Comparison of ENCODE assay signal across 27 mouse cellular contexts in genomic region chr6:92370896-92371295, GRCm38 (mm10).
A peak's percentile ranks its signal among the peaks of the same experiment; 100 is the strongest.
DNase-seq lines count a peak whose midpoint lies in the region; ATAC-seq and TF ChIP-seq lines count a peak whose summit lies in the region.
"Had no signal": no experiment of that assay in that cellular context is flagged by ENCODE, and none has a peak within 500 bp of the region (broad histone marks: within the 10 kb centered on the region; RNA-seq: fewer than 3 reads in every experiment).

No protein-coding gene starts in this region.

- DNase-seq in forebrain, postnatal 0 days, result no peak
- peak; percentile 20 for DNase-seq in liver, adult 2 months (ENCODE audit: extremely low read depth, low read depth, low spot score)
- no peak for DNase-seq in liver, embryonic 11.5 days (ENCODE audit: low spot score)
- peak; percentile 8 for DNase-seq in lung, postnatal 14 days
- no peak for DNase-seq in lung, adult 18-20 months
- DNase-seq in Muller cell, postnatal 12 days (ENCODE audit: inconsistent ontology term), result peak; percentile 52
- DNase-seq in thymus, postnatal 36 days, result no peak
- DNase-seq: adrenal gland, adult 8-10 months; adrenal gland, postnatal 25 days; B cell, adult 2 months; cerebellum, adult 11-12 months; cerebellum, adult 8-10 months; cerebellum, postnatal 10 days; cerebellum, postnatal 36 days; gastrocnemius, postnatal 10 days; gastrocnemius, postnatal 36 days had no signal

- no peak overlapping the region for H3K4me2 ChIP-seq in forebrain, postnatal 0 days (ENCODE audit: low read depth)
- H3K4me2 ChIP-seq in forebrain, embryonic 15.5 days (replicated peaks), result no peak overlapping the region
- no peak overlapping the region for H3K4me2 ChIP-seq in liver, embryonic 11.5 days
- H3K4me2 ChIP-seq: embryonic facial prominence, embryonic 12.5 days; embryonic facial prominence, embryonic 15.5 days; heart, embryonic 12.5 days; heart, embryonic 15.5 days; hindbrain, embryonic 12.5 days; hindbrain, embryonic 15.5 days had no signal

- H3K4me3 ChIP-seq in forebrain, postnatal 0 days (ENCODE audit: low read depth, low read length), result no peak overlapping the region
- H3K4me3 ChIP-seq in forebrain, embryonic 15.5 days, result no peak overlapping the region
- H3K4me3 ChIP-seq in liver, adult 2 months (ENCODE audit: insufficient read depth, low read depth, low read length), result no peak overlapping the region
- H3K4me3 ChIP-seq in liver, embryonic 11.5 days (ENCODE audit: low read depth, low read length), result no peak overlapping the region
- H3K4me3 ChIP-seq: embryonic facial prominence, embryonic 12.5 days; embryonic facial prominence, embryonic 15.5 days; heart, embryonic 12.5 days; heart, embryonic 15.5 days; hindbrain, embryonic 12.5 days; hindbrain, embryonic 15.5 days had no signal

- TF ChIP-seq POLR2A in liver, adult 2 months (IDR thresholded peaks at IDR 0.05; ENCODE audit: extremely low read depth, insufficient read depth, low read length), result no peak

- peak; percentile 64 for ATAC-seq in forebrain, postnatal 0 days
- ATAC-seq in forebrain, embryonic 15.5 days (replicated peaks), result no peak
- ATAC-seq in liver, embryonic 11.5 days (replicated peaks; ENCODE audit: low FRiP score), result no peak
- ATAC-seq: activated CD4-positive, CD25-positive, alpha-beta regulatory T cell, adult 4 months; forebrain, embryonic 14.5 days had no signal

- no peaks in the 10 kb centered on the region for H3K27me3 ChIP-seq in forebrain, postnatal 0 days (ENCODE audit: insufficient read depth, low read length)
- H3K27me3 ChIP-seq in forebrain, embryonic 15.5 days, result no peaks in the 10 kb centered on the region
- no peaks in the 10 kb centered on the region for H3K27me3 ChIP-seq in liver, adult 2 months (ENCODE audit: control insufficient read depth, insufficient read depth, low read length)
- H3K27me3 ChIP-seq in liver, embryonic 11.5 days (replicated peaks; ENCODE audit: control insufficient read depth, insufficient read depth, low read length), result no peaks in the 10 kb centered on the region
- H3K27me3 ChIP-seq: CH12.LX; embryonic facial prominence, embryonic 12.5 days; embryonic facial prominence, embryonic 15.5 days; heart, embryonic 12.5 days; heart, embryonic 15.5 days; hindbrain, embryonic 12.5 days; hindbrain, embryonic 15.5 days had no signal

- H3K9me3 ChIP-seq in forebrain, postnatal 0 days (ENCODE audit: low read length), result 0 out of 2 replicates have a peak, but pooled peaks cover 4% of the 10 kb centered on the region
- peaks cover 6% of the 10 kb centered on the region; the same call in 1 of the 2 replicates for H3K9me3 ChIP-seq in forebrain, embryonic 15.5 days
- no peaks in the 10 kb centered on the region for H3K9me3 ChIP-seq in liver, embryonic 11.5 days (ENCODE audit: control insufficient read depth, low read length)
- H3K9me3 ChIP-seq: embryonic facial prominence, embryonic 15.5 days; heart, embryonic 15.5 days; hindbrain, embryonic 15.5 days had no signal

- H3K36me3 ChIP-seq in forebrain, postnatal 0 days (ENCODE audit: insufficient read depth), result 0 out of 2 replicates have a peak, but pooled peaks cover 5% of the 10 kb centered on the region
- H3K36me3 ChIP-seq in forebrain, embryonic 15.5 days, result no peaks in the 10 kb centered on the region
- no peaks in the 10 kb centered on the region for H3K36me3 ChIP-seq in liver, adult 2 months (ENCODE audit: control insufficient read depth, insufficient read depth, low read length)
- no peaks in the 10 kb centered on the region for H3K36me3 ChIP-seq in liver, embryonic 11.5 days (ENCODE audit: control insufficient read depth, insufficient read depth, low read length)
- H3K36me3 ChIP-seq: G1E; heart, embryonic 15.5 days had no signal

- H3K27ac ChIP-seq in forebrain, postnatal 0 days (ENCODE audit: low read depth, low read length), result no peak overlapping the region
- H3K27ac ChIP-seq in forebrain, embryonic 15.5 days (replicated peaks), result no peak overlapping the region
- no peak overlapping the region for H3K27ac ChIP-seq in liver, adult 2 months (replicated peaks; ENCODE audit: insufficient read depth, low read depth, low read length)
- H3K27ac ChIP-seq in liver, embryonic 11.5 days (ENCODE audit: low read depth, low read length), result no peak overlapping the region
- H3K27ac ChIP-seq: embryonic facial prominence, embryonic 12.5 days; embryonic facial prominence, embryonic 15.5 days; heart, embryonic 15.5 days; hindbrain, embryonic 12.5 days; hindbrain, embryonic 15.5 days had no signal

- TF ChIP-seq CTCF in forebrain, postnatal 0 days (IDR thresholded peaks at IDR 0.05; ENCODE audit: low read depth), result no peak
- TF ChIP-seq CTCF in liver, adult 2 months (IDR thresholded peaks at IDR 0.05; ENCODE audit: low read depth, low read length), result no peak

- 52% methylated on average over 5 of the region's 5 CpGs for WGBS in forebrain, postnatal 0 days
- WGBS in forebrain, embryonic 15.5 days, result 54% methylated on average over 5 of the region's 5 CpGs
- 80% methylated on average over 5 of the region's 5 CpGs for WGBS in liver, adult 2 months
- WGBS in liver, embryonic 11.5 days, result 54% methylated on average over 5 of the region's 5 CpGs

- H3K4me1 ChIP-seq in forebrain, postnatal 0 days (ENCODE audit: insufficient read depth), result no peaks in the 10 kb centered on the region
- H3K4me1 ChIP-seq in forebrain, embryonic 15.5 days, result no peaks in the 10 kb centered on the region
- H3K4me1 ChIP-seq in liver, adult 2 months (ENCODE audit: control insufficient read depth, insufficient read depth, low read length), result no peaks in the 10 kb centered on the region
- no peaks in the 10 kb centered on the region for H3K4me1 ChIP-seq in liver, embryonic 11.5 days (replicated peaks; ENCODE audit: control insufficient read depth, insufficient read depth, low read length)
- H3K4me1 ChIP-seq: embryonic facial prominence, embryonic 12.5 days; embryonic facial prominence, embryonic 15.5 days; heart, embryonic 15.5 days; hindbrain, embryonic 12.5 days; hindbrain, embryonic 15.5 days had no signal

- no peaks in the 10 kb centered on the region for H3K79me2 ChIP-seq in liver, adult 2 months (ENCODE audit: control insufficient read depth, insufficient read depth, low read length)

- no peak overlapping the region for H3K9ac ChIP-seq in forebrain, postnatal 0 days
- H3K9ac ChIP-seq in forebrain, embryonic 15.5 days (replicated peaks), result no peak overlapping the region
- no peak overlapping the region for H3K9ac ChIP-seq in liver, adult 2 months (ENCODE audit: low read depth, low read length)
- H3K9ac ChIP-seq in liver, embryonic 11.5 days (ENCODE audit: low read depth, low read length), result no peak overlapping the region
- H3K9ac ChIP-seq: embryonic facial prominence, embryonic 12.5 days; embryonic facial prominence, embryonic 15.5 days; heart, embryonic 12.5 days; heart, embryonic 15.5 days; hindbrain, embryonic 12.5 days; hindbrain, embryonic 15.5 days had no signal

Comparison
In these comparisons a context has a peak if more than half of its experiments do, and no peak if none do; other contexts are left out.
1. DNase-seq: peak in liver, adult 2 months (single experiment), lung, postnatal 14 days (single experiment) and Muller cell, postnatal 12 days (single experiment); none in forebrain, postnatal 0 days (single experiment), liver, embryonic 11.5 days (single experiment), lung, adult 18-20 months (0 of 2) and thymus, postnatal 36 days (0 of 2).